Mouse (Mus musculus): ENCODE measurements around the gene Phf11a.
"Not testable (repeated sequence)": the region's sequence is repeated elsewhere in the genome, so short reads cannot be mapped to it uniquely, and the experiment has no call there.

The Phf11a gene

GRCm38 (mm10) chr14:59297391-59297790 is at the start of gene Phf11a:
TSS of gene Phf11a (minus strand) at chr14:59297522.
- DNase-seq, result not testable (repeated sequence)

- DNase-seq, result not testable (repeated sequence)
These were observed 43.9 kb upstream of the Phf11a start, which contains the start of gene Phf11b for GRCm38 (mm10) chr14:59341189-59341588. TSS of gene Phf11b (minus strand) at chr14:59341351.

GRCm38 (mm10) chr14:59339541-59339940 is 42.2 kb upstream of the Phf11a start:
- DNase-seq, result no peak

- not testable (repeated sequence) for DNase-seq
These were observed 38.7 kb upstream of the Phf11a start for GRCm38 (mm10) chr14:59336056-59336455.

- peak; percentile 17 for DNase-seq
These were observed 33.2 kb upstream of the Phf11a start for GRCm38 (mm10) chr14:59330499-59330898.

- DNase-seq, result not testable (repeated sequence)
These were observed 22.6 kb upstream of the Phf11a start for GRCm38 (mm10) chr14:59319970-59320369.

GRCm38 (mm10) chr14:59319036-59319435 is 21.7 kb upstream of the Phf11a start:
- DNase-seq, result not testable (repeated sequence)

GRCm38 (mm10) chr14:59291769-59292168 is 5.6 kb downstream of the Phf11a start:
- not testable (repeated sequence) for DNase-seq

- not testable (repeated sequence) for DNase-seq
These were observed 22.4 kb downstream of the Phf11a start for GRCm38 (mm10) chr14:59274961-59275360.

- DNase-seq, result no peak
These were observed 37.3 kb downstream of the Phf11a start, which contains the start of gene Gm6904 for GRCm38 (mm10) chr14:59260056-59260455. TSS of gene Gm6904 (minus strand) at chr14:59260216.

GRCm38 (mm10) chr14:59255861-59256260 is 41.5 kb downstream of the Phf11a start:
- not testable (repeated sequence) for DNase-seq

GRCm38 (mm10) chr14:59250350-59250749 is 47.0 kb downstream of the Phf11a start:
- DNase-seq, result peak; percentile 35

GRCm38 (mm10) chr14:59233635-59234034 is 63.7 kb downstream of the Phf11a start:
- no peak for DNase-seq

GRCm38 (mm10) chr14:59232003-59232402 is 65.3 kb downstream of the Phf11a start:
- no peak for DNase-seq

GRCm38 (mm10) chr14:59230331-59230966 is 66.9 kb downstream of the Phf11a start:
- DNase-seq, result no peak

GRCm38 (mm10) chr14:59229822-59230221 is 67.5 kb downstream of the Phf11a start:
- DNase-seq, result no peak

Data from embryo, embryonic 11 days (tissue).